18 mouse cellular contexts compared by ENCODE assay signal in genomic region chr6:82170349-82171080, GRCm38 (mm10).
"Had no signal": no experiment of that assay in that cellular context is flagged by ENCODE, and none has a peak within 500 bp of the region (broad histone marks: within the 10 kb centered on the region; RNA-seq: fewer than 3 reads in every experiment).

No protein-coding gene starts in this region.

- H3K36me3 ChIP-seq: intestine, embryonic 15.5 days; limb, embryonic 12.5 days; limb, embryonic 15.5 days; midbrain, embryonic 12.5 days; midbrain, embryonic 15.5 days; neural tube, embryonic 12.5 days; neural tube, embryonic 15.5 days had no signal

- H3K9me3 ChIP-seq: intestine, embryonic 15.5 days; limb, embryonic 12.5 days; limb, embryonic 15.5 days; midbrain, embryonic 12.5 days; midbrain, embryonic 15.5 days; neural tube, embryonic 12.5 days; neural tube, embryonic 15.5 days had no signal

- DNase-seq: kidney, adult 11 months; kidney, postnatal 14 days; left cerebral cortex, postnatal 4 days; liver, postnatal 0 days; lung, embryonic 14.5 days; thymus, adult 18-20 months; thymus, postnatal 36 days had no signal

- H3K9ac ChIP-seq: intestine, embryonic 15.5 days; limb, embryonic 12.5 days; limb, embryonic 15.5 days; liver, embryonic 14.5 days; liver, postnatal 0 days; lung, embryonic 14.5 days; midbrain, embryonic 12.5 days; midbrain, embryonic 15.5 days; neural tube, embryonic 12.5 days; neural tube, embryonic 15.5 days had no signal

- H3K4me3 ChIP-seq: intestine, embryonic 15.5 days; limb, embryonic 12.5 days; limb, embryonic 15.5 days; midbrain, embryonic 12.5 days; midbrain, embryonic 15.5 days; neural tube, embryonic 12.5 days; neural tube, embryonic 15.5 days had no signal

- H3K27me3 ChIP-seq: intestine, embryonic 15.5 days; limb, embryonic 12.5 days; limb, embryonic 15.5 days; midbrain, embryonic 12.5 days; midbrain, embryonic 15.5 days; neural tube, embryonic 12.5 days; neural tube, embryonic 15.5 days had no signal

- ATAC-seq: intestine, embryonic 15.5 days; liver, postnatal 0 days; lung, postnatal 0 days; midbrain, embryonic 15.5 days had no signal

- H3K4me2 ChIP-seq: intestine, embryonic 15.5 days; limb, embryonic 12.5 days; limb, embryonic 15.5 days; liver, embryonic 11.5 days; lung, embryonic 14.5 days; midbrain, embryonic 12.5 days; midbrain, embryonic 15.5 days; neural tube, embryonic 12.5 days; neural tube, embryonic 15.5 days had no signal

- H3K27ac ChIP-seq: intestine, embryonic 15.5 days; limb, embryonic 12.5 days; limb, embryonic 15.5 days; liver, embryonic 14.5 days; macrophage; midbrain, embryonic 12.5 days; midbrain, embryonic 15.5 days; neural tube, embryonic 12.5 days; neural tube, embryonic 15.5 days had no signal

- H3K4me1 ChIP-seq: intestine, embryonic 15.5 days; limb, embryonic 12.5 days; limb, embryonic 15.5 days; midbrain, embryonic 12.5 days; midbrain, embryonic 15.5 days; neural tube, embryonic 12.5 days; neural tube, embryonic 15.5 days had no signal
